Mouse (Mus musculus): ENCODE measurements around the gene Arhgap15.

Gene Arhgap15

DNA sequence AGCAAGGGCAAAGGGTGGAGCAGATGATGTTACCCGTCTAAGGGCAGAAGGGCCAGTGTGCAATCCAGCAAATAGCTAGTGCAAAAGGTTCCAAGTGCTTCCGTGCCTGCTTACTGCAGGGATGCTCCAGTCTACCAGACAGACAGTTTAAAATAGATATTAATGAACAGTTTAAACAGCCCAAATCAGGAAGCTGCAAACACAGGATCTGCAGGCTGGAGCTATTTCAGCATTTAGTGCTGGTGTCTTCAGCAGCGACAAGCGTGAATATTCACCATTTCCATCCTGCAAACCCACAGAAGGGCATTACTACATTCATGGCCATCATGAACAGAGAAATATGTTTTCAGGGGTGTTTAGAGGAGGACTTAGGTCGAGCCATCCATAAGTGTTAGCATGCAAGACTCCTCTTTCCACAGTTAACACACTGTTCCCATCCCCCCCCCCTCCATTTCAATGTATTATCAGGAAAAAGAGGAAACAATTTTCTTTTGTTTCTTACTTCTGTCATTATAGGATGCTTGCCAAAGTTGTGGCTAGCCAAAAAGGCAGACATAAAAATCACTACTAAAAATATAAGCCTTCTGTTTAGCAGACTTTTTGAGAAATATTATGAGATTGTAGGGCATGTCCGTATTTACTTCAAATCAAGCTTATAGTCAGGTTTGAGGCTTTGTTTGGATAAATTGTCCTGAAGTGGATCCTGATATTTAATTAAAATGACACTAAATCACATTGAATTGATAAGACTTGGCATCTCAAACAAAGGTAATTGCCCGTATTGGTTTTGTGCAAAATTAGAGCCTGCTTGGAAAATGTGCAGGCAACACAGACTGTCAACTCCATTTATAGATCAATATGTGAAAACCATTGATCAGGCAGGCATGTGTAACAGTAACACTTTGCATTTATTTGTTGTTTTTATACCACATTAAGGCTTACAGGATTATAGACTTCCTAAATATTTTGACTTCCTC lies 35.4 kb downstream of the Arhgap15 start:
- no peak for DNase-seq (ENCODE audit: low spot score in 2 of 2)

- DNase-seq (ENCODE audit: low spot score in 2 of 2) = no peak
Measured at GRCm38 (mm10) chr2:43786101-43786500, 37.5 kb downstream of the Arhgap15 start.

GRCm38 (mm10) chr2:43787141-43787540 lies 38.5 kb downstream of the Arhgap15 start:
- peak in 1 of 2 experiments; percentile 39 for DNase-seq (ENCODE audit: low spot score in 2 of 2)

DNA sequence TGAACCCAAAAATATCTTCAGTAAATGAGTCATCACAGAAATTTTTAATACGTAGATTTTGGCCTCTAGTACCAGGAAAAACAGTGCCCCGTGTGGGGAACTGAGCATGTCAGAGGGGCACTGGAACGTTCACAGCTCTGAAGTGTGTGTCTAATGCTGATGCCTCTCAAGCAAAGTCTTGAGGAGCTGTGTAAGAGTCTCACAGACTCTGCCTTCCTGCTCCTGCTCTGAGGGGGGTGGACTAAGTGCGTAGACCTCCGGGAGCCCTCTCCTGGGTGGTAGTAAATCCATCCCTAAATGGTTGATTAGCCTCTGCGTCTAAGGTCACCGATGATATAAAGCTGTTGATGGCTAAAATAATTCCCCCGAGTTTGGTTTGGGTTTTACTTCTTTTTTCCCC lies 39.9 kb downstream of the Arhgap15 start:
- no peak for DNase-seq (ENCODE audit: low spot score in 2 of 2)

DNA sequence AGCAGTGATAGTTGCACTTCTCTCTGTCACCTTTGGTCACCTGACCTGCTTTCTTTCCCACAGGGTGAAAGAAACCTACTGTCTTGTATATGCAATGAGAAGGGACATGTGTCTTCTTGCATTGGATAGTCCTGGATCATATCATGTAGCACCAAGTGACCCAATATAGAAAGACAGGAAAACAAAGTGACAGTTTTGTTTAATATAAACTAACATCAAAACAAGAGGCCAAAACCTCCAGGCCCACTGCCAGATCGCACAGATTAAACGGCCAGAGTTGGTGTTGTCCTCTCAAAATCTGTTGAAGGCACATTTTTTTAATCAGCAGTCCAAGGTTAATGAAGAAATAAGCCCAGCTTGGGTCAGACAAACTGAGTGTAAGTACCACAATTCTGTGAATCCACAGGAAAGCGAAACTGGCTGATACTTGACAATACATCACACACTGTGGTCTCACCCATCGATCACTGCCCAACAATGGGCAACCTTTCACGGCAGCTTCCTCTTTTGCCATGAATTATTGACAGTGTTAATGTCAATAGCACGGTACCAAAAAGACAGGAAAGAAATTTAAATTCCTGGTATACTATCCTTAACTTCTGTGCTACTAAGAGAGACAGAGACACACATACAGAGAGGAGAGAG lies 41.5 kb downstream of the Arhgap15 start:
- DNase-seq (ENCODE audit: low spot score in 2 of 2) = no peak

DNA sequence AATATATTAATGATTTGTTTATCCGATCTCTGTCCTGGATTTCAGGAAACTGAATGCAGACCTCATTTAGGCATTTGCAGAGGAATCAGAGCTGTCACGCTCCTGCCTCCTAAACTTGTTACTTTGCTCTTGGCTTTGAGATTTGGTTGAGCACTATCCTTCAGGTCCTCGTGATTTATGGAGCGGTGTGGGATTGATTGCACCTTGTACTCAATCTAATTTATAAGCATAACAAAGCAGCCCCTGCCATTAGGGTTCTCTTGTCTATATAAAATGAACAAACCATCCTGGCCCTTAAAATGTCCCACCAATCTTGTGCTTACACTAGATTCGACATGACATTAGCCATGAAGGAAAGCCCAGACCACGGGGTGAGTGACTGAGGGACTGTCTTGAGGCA lies 43.0 kb downstream of the Arhgap15 start:
- DNase-seq (ENCODE audit: low spot score in 2 of 2) = no peak

DNA sequence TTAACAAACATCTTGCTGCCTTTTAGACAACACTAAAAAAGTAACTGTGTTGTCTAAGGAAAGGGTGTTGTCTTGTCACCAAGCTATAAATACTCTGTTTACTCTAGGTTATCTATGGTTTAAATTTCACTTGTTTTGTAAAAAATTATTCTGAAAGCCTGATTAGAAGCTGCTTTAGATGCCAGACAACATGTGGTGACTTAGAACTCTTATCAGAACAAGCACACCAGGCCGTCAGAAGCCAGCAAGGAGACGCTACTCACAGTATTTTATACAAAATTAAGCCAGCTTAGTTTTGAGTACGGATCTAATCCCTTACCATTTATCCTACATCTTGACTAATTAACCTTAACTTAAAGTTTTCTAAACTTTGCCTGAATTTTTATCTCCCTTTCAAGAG lies 44.5 kb downstream of the Arhgap15 start:
- DNase-seq (ENCODE audit: low spot score in 2 of 2) = no peak

GRCm38 (mm10) chr2:43794700-43795099 lies 46.1 kb downstream of the Arhgap15 start:
- no peak for DNase-seq (ENCODE audit: low spot score in 2 of 2)

DNA sequence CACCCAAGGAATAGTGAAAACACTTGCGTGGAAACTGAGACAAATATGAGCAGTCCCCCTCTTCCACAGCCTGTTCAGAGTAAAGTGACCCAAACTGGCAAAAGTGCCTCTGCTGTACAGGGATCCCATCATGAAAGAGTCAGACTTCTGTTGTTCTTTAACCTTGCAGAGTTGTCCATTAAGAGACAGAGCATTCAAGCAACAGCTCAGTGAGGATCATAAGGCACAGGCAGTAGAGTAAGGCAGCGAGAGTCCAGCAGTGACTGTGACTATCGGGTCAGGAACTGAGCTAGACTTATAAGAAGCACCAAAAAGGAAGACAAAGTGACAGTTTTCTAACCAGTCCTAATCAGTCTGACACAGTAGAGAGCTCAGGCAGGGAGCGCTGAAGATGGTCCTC lies 47.8 kb downstream of the Arhgap15 start:
- DNase-seq (ENCODE audit: low spot score in 2 of 2) = no peak

GRCm38 (mm10) chr2:43805960-43806744 lies 57.5 kb downstream of the Arhgap15 start:
- DNase-seq (ENCODE audit: low spot score in 2 of 2) = no peak

DNA sequence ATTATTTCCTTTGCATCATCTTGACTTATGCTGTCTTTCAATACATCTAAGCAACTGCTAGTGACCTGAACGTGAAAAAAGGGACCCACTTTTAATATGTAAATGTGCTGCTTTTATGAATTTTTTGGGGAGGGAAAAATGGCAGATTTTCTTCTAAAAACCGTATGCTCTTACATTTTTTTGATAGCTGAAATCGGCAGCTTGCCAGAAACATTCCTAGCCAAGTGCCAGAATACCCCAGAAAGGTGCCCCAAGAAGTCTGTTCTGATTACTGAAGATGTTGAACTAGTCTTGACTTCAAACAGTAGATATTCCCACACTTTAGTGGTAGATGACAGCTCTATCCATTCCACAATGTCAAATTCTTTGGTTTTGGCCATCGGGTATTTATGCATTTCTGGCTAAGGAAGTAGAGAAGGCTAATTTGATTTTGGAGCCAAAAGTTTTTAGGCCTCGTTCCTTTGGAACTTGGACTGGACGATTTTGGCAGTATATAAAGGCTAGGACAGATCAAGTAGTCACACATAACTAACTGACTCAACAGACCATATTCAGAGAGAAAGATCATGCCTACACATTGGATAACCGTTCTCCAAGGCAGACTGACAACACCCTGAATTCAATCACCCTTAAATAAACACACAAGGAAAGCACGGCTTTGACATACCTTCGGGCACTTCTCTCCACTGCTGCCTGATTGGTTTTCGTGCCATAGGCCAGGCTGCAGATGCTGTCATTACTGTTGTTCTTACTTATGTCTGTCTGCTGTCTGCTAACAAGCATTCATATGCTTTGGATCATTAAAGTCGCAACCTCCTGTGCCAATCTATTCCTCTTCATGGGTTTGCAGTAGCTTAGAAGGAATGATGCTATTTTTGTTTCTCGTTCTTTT lies 67.5 kb downstream of the Arhgap15 start:
- DNase-seq (ENCODE audit: low spot score in 2 of 2) = no peak

GRCm38 (mm10) chr2:43816788-43817581 lies 68.4 kb downstream of the Arhgap15 start:
- DNase-seq (ENCODE audit: low spot score in 2 of 2) = peak; percentile 29 to 32

DNA sequence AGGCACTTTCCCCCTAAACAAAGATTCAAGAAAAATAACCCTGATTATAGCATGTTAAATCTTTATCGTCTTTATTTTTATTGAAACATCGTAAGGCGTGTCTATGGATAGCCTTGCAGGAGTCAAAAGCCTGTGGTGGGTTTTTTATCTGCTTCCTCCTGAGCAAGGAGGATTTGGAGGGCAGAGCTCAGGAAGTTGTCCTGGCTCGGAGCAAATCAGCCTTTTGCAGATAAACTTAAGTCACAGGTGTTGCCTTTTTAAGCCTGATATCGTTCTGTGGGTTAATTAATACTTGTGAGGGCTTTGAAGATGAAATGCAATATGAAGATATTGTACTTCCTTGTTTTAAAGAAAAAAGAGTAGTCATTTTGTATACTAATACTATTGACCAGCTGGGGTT lies 87.3 kb downstream of the Arhgap15 start:
- DNase-seq (ENCODE audit: low spot score in 2 of 2) = no peak

GRCm38 (mm10) chr2:43841644-43842043 lies 93.0 kb downstream of the Arhgap15 start:
- DNase-seq (ENCODE audit: low spot score in 2 of 2) = peak in 1 of 2 experiments; percentile 27

DNA sequence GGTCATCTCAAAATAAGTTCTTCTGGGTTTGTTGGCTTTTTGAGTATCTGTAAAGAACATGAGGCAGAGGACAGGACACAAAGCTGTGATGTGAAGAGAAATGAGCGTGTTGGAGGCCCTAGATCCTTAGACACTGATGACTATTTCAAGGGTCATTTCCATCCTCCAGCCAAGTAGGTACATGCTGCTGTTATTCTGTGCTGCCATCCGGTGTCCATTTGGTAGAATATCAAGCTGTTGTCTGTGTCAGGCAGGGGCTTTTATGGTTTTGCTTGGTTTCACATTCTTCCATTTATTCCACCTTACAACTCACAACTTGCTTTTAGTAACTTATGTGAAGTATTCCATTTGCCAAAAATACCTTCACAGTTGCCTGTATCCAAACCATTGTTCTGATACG lies 102.6 kb downstream of the Arhgap15 start:
- no peak for DNase-seq (ENCODE audit: low spot score in 2 of 2)

DNA sequence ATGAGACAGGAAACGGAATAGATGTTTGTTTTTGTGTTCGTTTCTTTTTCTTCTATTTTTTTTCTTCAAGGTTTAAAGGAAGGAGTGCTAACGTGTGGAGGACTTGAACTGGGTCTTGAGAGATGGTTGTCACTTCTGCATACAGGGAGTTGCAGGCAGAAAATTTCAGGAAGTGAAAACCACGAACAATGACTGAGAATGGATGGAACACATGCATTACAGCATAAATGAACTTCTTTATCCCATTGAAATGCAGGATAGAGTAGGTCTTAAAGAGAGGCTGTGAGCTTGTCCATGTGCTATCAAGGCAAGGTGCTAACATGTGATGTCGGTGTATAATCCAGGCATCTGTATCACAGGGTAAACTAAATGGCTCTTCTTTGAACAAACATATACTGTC lies 114.1 kb downstream of the Arhgap15 start:
- no peak for DNase-seq (ENCODE audit: low spot score in 2 of 2)

- DNase-seq (ENCODE audit: low spot score in 2 of 2) = peak; percentile 57 to 78
Measured at GRCm38 (mm10) chr2:43902403-43902973, 153.9 kb downstream of the Arhgap15 start.

DNA sequence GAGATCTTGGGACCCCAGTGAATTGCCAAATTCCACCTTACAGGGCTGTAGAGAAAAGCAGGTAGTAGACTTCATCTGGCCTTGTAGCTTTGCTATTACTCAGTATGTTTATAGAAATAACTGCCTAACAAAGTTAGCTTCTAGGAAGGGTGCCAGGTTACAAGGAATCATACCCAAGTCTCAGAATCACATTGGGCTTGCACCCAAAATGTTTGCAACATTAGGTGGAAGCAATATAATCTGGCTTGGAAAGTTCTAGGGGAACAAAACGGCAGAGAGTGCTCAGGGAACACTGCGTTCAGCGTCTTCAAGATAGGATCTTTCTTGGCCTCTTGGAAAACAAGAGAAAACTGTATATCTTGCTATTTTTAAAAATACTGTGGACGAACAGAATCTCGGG lies 158.9 kb downstream of the Arhgap15 start:
- no peak for DNase-seq (ENCODE audit: low spot score in 2 of 2)

DNA sequence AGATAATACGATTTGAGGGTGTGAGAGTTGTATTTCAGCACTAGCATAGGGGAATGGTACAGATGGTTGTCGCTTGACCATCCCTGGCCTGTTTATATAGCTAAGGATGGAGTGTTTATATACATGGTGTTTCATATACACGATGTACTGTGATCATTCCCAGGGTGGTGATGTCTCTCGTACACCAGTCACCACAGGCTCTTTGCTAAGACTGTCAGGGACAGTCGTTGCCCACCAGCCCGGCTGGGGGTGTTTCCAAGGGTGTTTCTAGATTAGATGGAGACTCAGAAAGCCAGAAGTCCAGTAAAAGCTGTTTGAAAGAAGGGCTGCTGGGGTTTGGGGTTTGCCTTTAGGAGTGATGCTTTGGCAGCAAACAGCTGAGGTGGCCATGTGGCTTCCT lies 165.5 kb downstream of the Arhgap15 start:
- DNase-seq (ENCODE audit: low spot score in 2 of 2) = no peak

DNA sequence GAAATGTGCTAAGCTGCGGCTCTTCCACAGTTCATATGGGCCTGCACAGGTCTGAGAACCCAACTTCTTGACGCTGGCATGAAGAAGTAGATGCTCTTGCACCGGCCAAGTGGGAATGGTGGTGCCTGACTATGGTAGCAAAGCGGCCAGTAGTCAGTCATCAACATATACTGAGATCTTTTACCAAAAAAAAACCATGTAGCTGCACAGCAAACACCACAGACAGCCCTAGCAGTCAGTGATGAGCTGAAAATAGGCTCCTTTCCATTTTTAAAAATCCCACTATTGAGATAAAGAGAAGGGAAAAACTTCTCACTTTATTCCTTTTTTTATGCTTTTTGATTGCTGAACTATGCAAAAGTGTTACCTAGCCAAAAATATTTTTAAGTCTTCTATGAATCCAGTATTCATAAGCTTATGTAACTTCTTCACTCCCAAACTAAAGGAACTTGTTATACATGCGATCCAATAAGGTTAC lies 175.3 kb downstream of the Arhgap15 start:
- no peak for DNase-seq (ENCODE audit: low spot score in 2 of 2)
